Mouse (Mus musculus) liver, adult 2 months (tissue): ENCODE data around the gene Serf2.
"Not testable (repeated sequence)": the region's sequence is repeated elsewhere in the genome, so short reads cannot be mapped to it uniquely, and the experiment has no call there.

Experiments
- CTCF ChIP-seq: fragments of 200-500 bp; IDR thresholded peaks from 2 replicates; pipeline ENCODE4 v1.5.1; 2011; ENCODE audit warnings: low read depth, low read length, control low read depth
- POLR2A ChIP-seq: fragments of 200-500 bp; IDR thresholded peaks from 2 replicates; pipeline ENCODE4 v1.6.1; 2011; ENCODE audit warnings: low read length, control low read depth; ENCODE audit not compliant: insufficient read depth; ENCODE audit errors: extremely low read depth

DNA sequence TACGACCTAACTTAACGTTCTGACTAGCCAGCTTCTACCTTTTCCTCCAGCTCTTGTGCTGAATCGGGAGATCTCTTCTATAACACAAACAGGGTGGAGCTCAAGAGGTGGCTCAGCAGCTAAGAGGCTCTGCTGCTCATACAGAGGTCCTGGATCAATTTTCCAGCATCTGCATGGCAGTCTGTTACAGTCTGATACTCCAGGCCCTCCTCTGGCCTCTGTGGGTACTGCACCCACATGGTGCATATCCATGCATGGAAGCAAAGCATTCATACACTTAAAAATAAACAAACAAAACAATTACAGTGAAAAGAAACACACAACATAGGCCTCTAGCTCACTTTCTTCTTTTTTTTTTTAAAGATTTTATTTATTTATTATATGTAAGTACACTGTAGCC, 23.8 kb downstream of the Serf2 start:
- not testable (repeated sequence) for TF ChIP-seq POLR2A, CTCF
